Mouse (Mus musculus): Measurements from ENCODE around the gene Ccn1. TPM values are rescaled to one million over a fixed set of nuclear protein-coding genes. Genes with fewer than 3 reads are reported as not detected.

Gene Ccn1
- 5.8 and 8.1 TPM in 2 replicates for polyA plus RNA-seq (2012; rRNA removed)

DNA sequence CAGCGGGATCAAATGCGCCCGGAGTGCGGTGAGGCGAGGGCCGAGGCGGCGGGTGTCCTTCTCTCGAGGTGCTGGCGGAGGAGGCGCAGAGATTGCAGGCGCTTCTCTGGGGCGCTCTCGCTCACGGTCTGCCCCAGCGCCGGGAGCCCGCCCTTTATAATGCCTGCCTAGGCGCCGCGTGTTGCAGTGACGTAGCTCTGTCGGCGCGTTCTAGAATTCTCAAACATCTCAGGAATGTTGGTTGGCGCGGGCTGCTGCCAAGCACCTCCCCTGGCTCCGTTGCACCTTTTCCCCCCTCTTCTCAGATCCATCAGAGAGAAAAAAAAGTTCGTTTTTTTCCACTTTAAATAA, at the start of gene Ccn1:
Ccn1 (minus strand) TSS at position 130 of the 351 bp plus-strand sequence.
- no peaks in the 10 kb centered on the region for H3K36me3 ChIP-seq (ENCODE audit: control insufficient read depth, insufficient read depth, low read length)
- H3K4me1 ChIP-seq (replicated peaks; ENCODE audit: control insufficient read depth, insufficient read depth, low read length) = no peaks in the 10 kb centered on the region
- WGBS = 1% methylated on average over 29 of the region's 29 CpGs
- peak within 1 kb of the TSS; percentile 31 for H3K4me3 ChIP-seq (ENCODE audit: control insufficient read depth, insufficient read depth, low read length)
- no peak within 1 kb of the TSS for H3K27ac ChIP-seq (ENCODE audit: control insufficient read depth, insufficient read depth, low read length)
- peaks cover 22% of the 10 kb centered on the region for H3K27me3 ChIP-seq (ENCODE audit: control insufficient read depth, insufficient read depth, low read length)
- no peak for TF ChIP-seq POLR2A (IDR thresholded peaks at IDR 0.05; ENCODE audit: control insufficient read depth, extremely low read depth, insufficient read depth, low read length, poor library complexity)
- TF ChIP-seq CTCF (IDR thresholded peaks at IDR 0.05; ENCODE audit: borderline replicate concordance, control insufficient read depth, extremely low read depth, insufficient read depth, low read length, poor library complexity) = no peak
- no peak for DNase-seq

DNA sequence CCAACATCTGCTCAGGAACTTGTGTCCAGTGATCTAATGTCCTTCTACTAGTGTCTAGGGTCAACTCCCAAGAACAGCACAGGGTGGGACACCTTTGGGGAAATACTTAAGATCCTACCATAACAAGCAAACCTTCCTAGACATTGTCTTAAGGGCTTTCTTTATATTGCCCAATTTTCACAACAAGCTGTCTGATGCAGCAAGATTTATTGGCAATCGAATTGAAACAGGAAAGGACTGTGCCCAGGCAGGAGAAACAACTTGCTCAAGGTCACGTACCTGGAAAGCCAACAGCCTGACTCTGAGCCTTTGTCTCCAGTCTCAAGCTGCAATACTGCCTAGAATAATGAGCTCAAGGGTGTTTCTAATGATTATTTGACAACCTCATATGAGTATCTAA, 43.6 kb upstream of the Ccn1 start:
- WGBS = 76% methylated on average over 2 of the region's 2 CpGs
- Histone ChIP-seq H3K27me3 (ENCODE audit: control insufficient read depth, insufficient read depth, low read length) (no peaks in the 10 kb centered on the region), H3K4me1 (replicated peaks; ENCODE audit: control insufficient read depth, insufficient read depth, low read length) (no peaks in the 10 kb centered on the region), H3K27ac (ENCODE audit: control insufficient read depth, insufficient read depth, low read length) (no peak overlapping the region), H3K4me3 (ENCODE audit: control insufficient read depth, insufficient read depth, low read length) (no peak overlapping the region), H3K36me3 (ENCODE audit: control insufficient read depth, insufficient read depth, low read length) (no peaks in the 10 kb centered on the region)
- no peak for TF ChIP-seq POLR2A (IDR thresholded peaks at IDR 0.05; ENCODE audit: control insufficient read depth, extremely low read depth, insufficient read depth, low read length, poor library complexity)
- no peak for TF ChIP-seq CTCF (IDR thresholded peaks at IDR 0.05; ENCODE audit: borderline replicate concordance, control insufficient read depth, extremely low read depth, insufficient read depth, low read length, poor library complexity)
- DNase-seq = no peak

DNA sequence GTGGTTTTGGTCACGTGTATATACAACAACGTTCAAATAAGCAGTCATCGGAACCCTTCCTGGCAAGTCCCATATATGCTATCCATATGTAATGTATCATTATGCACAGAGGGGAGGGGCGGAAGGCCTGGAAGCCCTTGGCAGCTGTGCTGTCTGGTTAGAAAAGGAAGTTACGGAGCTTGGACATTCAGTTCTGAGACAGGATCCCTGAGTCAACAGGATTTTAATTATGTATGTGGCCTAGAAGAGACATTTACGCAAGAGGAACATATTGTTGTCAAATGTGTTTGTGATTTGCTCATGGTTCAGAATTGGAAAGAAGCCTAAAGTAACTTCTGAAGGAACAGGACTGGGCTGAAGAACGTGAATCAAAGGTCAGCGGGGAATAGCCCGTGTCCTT, 42.3 kb upstream of the Ccn1 start:
- WGBS = 88% methylated on average over 9 of the region's 9 CpGs
- no peak for DNase-seq
- no peaks in the 10 kb centered on the region for H3K36me3 ChIP-seq (ENCODE audit: control insufficient read depth, insufficient read depth, low read length)
- no peak overlapping the region for H3K27ac ChIP-seq (ENCODE audit: control insufficient read depth, insufficient read depth, low read length)
- no peaks in the 10 kb centered on the region for H3K4me1 ChIP-seq (replicated peaks; ENCODE audit: control insufficient read depth, insufficient read depth, low read length)
- TF ChIP-seq CTCF (IDR thresholded peaks at IDR 0.05; ENCODE audit: borderline replicate concordance, control insufficient read depth, extremely low read depth, insufficient read depth, low read length, poor library complexity) (no peak), POLR2A (IDR thresholded peaks at IDR 0.05; ENCODE audit: control insufficient read depth, extremely low read depth, insufficient read depth, low read length, poor library complexity) (no peak)
- H3K27me3 ChIP-seq (ENCODE audit: control insufficient read depth, insufficient read depth, low read length) = no peaks in the 10 kb centered on the region
- no peak overlapping the region for H3K4me3 ChIP-seq (ENCODE audit: control insufficient read depth, insufficient read depth, low read length)

DNA sequence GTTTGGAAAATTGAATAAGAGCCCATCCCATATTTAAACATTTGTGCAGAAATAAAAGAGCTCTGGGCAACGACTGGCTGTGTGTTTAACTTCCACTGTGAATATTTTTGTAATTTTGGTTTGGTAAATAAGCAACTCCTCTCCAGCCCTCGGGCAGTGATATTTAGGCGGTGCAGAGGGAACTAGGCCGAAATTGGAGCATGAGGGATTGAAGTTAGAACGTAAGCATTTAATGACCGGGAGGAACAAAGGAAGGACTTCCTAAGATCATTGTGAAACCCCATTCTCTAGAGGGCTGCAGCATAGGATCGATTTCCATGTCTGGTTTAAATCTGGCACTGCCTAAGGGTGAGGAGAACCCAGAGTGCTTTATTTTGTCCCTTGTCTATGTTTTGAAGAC, 41.6 kb upstream of the Ccn1 start:
- Histone ChIP-seq H3K4me3 (ENCODE audit: control insufficient read depth, insufficient read depth, low read length) (no peak overlapping the region), H3K36me3 (ENCODE audit: control insufficient read depth, insufficient read depth, low read length) (no peaks in the 10 kb centered on the region), H3K27ac (ENCODE audit: control insufficient read depth, insufficient read depth, low read length) (no peak overlapping the region), H3K27me3 (ENCODE audit: control insufficient read depth, insufficient read depth, low read length) (no peaks in the 10 kb centered on the region), H3K4me1 (replicated peaks; ENCODE audit: control insufficient read depth, insufficient read depth, low read length) (no peaks in the 10 kb centered on the region)
- TF ChIP-seq CTCF (IDR thresholded peaks at IDR 0.05; ENCODE audit: borderline replicate concordance, control insufficient read depth, extremely low read depth, insufficient read depth, low read length, poor library complexity) = no peak
- TF ChIP-seq POLR2A (IDR thresholded peaks at IDR 0.05; ENCODE audit: control insufficient read depth, extremely low read depth, insufficient read depth, low read length, poor library complexity) = no peak
- 86% methylated on average over 7 of the region's 7 CpGs for WGBS
- no peak for DNase-seq

DNA sequence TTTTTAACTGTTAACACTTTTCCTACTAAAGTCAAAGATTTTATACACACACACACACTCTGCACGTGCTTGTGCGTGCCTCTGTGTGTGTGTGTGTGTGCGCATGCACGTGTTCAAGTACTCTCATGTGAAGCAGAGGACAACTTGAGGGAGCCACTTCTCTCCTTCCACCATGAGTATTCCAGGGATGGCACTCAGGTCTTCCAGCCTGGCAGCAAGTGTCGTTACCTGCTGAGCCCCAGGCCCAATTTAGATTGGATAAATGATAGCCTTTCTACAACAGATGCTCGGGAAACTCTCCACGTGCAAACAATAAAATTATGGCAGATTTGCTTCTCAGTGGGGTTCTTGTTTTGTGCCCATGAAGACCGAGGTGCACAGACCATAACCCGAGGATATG, 39.5 kb upstream of the Ccn1 start:
- Histone ChIP-seq H3K4me3 (ENCODE audit: control insufficient read depth, insufficient read depth, low read length) (no peak overlapping the region), H3K4me1 (replicated peaks; ENCODE audit: control insufficient read depth, insufficient read depth, low read length) (no peaks in the 10 kb centered on the region), H3K36me3 (ENCODE audit: control insufficient read depth, insufficient read depth, low read length) (no peaks in the 10 kb centered on the region), H3K27ac (ENCODE audit: control insufficient read depth, insufficient read depth, low read length) (no peak overlapping the region), H3K27me3 (ENCODE audit: control insufficient read depth, insufficient read depth, low read length) (no peaks in the 10 kb centered on the region)
- DNase-seq = no peak
- WGBS = 93% methylated on average over 9 of the region's 9 CpGs
- TF ChIP-seq POLR2A (IDR thresholded peaks at IDR 0.05; ENCODE audit: control insufficient read depth, extremely low read depth, insufficient read depth, low read length, poor library complexity) = no peak
- TF ChIP-seq CTCF (IDR thresholded peaks at IDR 0.05; ENCODE audit: borderline replicate concordance, control insufficient read depth, extremely low read depth, insufficient read depth, low read length, poor library complexity) = no peak

DNA sequence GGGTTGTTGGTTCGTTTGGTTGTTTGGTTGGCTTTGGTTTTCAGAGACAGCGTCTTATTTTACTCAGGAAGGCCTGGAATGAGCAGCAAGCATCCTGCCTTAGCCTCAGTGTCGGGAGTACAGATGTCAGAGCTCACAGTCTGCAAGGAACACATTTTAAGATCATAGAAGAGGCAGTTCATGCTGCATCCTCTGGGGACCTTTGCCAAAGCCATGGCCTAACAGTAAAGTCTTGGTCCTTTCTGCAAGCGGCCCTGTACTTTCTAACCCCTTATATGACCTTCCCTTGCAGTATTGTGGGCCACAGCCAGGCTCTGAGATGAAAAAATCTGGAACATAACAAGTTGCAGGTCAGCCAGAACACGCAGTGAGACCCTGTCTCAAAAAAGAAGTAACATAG, 38.1 kb upstream of the Ccn1 start:
- Histone ChIP-seq H3K27me3 (ENCODE audit: control insufficient read depth, insufficient read depth, low read length) (no peaks in the 10 kb centered on the region), H3K36me3 (ENCODE audit: control insufficient read depth, insufficient read depth, low read length) (no peaks in the 10 kb centered on the region), H3K4me3 (ENCODE audit: control insufficient read depth, insufficient read depth, low read length) (no peak overlapping the region), H3K27ac (ENCODE audit: control insufficient read depth, insufficient read depth, low read length) (no peak overlapping the region), H3K4me1 (replicated peaks; ENCODE audit: control insufficient read depth, insufficient read depth, low read length) (no peaks in the 10 kb centered on the region)
- DNase-seq = no peak
- WGBS = 83% methylated on average over 5 of the region's 5 CpGs
- TF ChIP-seq CTCF (IDR thresholded peaks at IDR 0.05; ENCODE audit: borderline replicate concordance, control insufficient read depth, extremely low read depth, insufficient read depth, low read length, poor library complexity) (no peak), POLR2A (IDR thresholded peaks at IDR 0.05; ENCODE audit: control insufficient read depth, extremely low read depth, insufficient read depth, low read length, poor library complexity) (no peak)

Measured in thymus, adult 2 months (tissue).